Mouse (Mus musculus) hindbrain, embryonic 16.5 days (tissue): ENCODE results near the gene Gkap1. TPM values are rescaled to one million over a fixed set of nuclear protein-coding genes. Genes with fewer than 3 reads are reported as not detected.
A peak's percentile ranks its signal among the peaks of the same experiment; 100 is the strongest.

ENCODE experiments used
- ATAC-seq: fragments of 200-750 bp; cut with Nextera tagmentation; 2 replicates; pipeline ENCODE4 v1.8.0; 2017; ENCODE audit warnings: moderate TSS enrichment, moderate library complexity
- H3K27ac ChIP-seq: fragments of 300-500 bp; sonication (generic); 2 replicates; pipeline ENCODE4 v1.5.1; 2014; ENCODE audit warnings: low read depth, mild to moderate bottlenecking, control low read depth, low read length, moderate library complexity
- H3K27me3 ChIP-seq: fragments of 300-500 bp; sonication (generic); replicated peaks from 2 replicates; pipeline ENCODE4 v1.6.1; 2014; ENCODE audit warnings: low read length; ENCODE audit not compliant: control insufficient read depth, insufficient read depth
- H3K36me3 ChIP-seq: fragments of 300-500 bp; sonication (generic); 2 replicates; pipeline ENCODE4 v1.6.1; 2014; ENCODE audit warnings: mild to moderate bottlenecking, low read length, moderate library complexity, mixed read lengths; ENCODE audit not compliant: control insufficient read depth, insufficient read depth
- H3K4me1 ChIP-seq: fragments of 300-500 bp; sonication (generic); 2 replicates; pipeline ENCODE4 v1.6.1; 2014; ENCODE audit warnings: low read depth, low read length; ENCODE audit not compliant: control insufficient read depth, insufficient read depth
- H3K4me2 ChIP-seq: fragments of 300-500 bp; sonication (generic); 2 replicates; pipeline ENCODE4 v1.6.1; 2014; ENCODE audit warnings: mild to moderate bottlenecking, low read length, control low read depth, moderate library complexity
- H3K4me3 ChIP-seq: fragments of 300-500 bp; sonication (generic); 2 replicates; pipeline ENCODE4 v1.5.1; 2014; ENCODE audit warnings: mild to moderate bottlenecking, low read length, control low read depth, moderate library complexity
- H3K9ac ChIP-seq: fragments of 300-500 bp; sonication (generic); 2 replicates; pipeline ENCODE4 v1.6.1; 2014; ENCODE audit warnings: low read depth, mild to moderate bottlenecking, control low read depth, low read length, moderate library complexity
- H3K9me3 ChIP-seq: fragments of 300-500 bp; sonication (generic); 2 replicates; pipeline ENCODE4 v1.6.1; 2014; ENCODE audit warnings: mild to moderate bottlenecking, low read length, moderate library complexity; ENCODE audit not compliant: control insufficient read depth
- WGBS: fragments of 180-500 bp; shearing (Covaris S2); extraction: QIAGEN DNeasy Blood & Tissue Kit; methylation state at CpG from one replicate; pipeline ENCODE4 v1.1.7; 2014; 5-methylcytosine and 5-hydroxymethylcytosine counted together
- polyA plus RNA-seq: library from polyadenylated mRNA; unstranded; fragments of >200 nt; fragmentation: Nextera tagmentation; extraction: Ambion mirVana; gene quantifications from 2 replicates; pipeline ENCODE4 v1.2.1, GENCODE M21; 2015

Gkap1 gene
- polyA plus RNA-seq, 1 experiment from 2014 or later: 22.8 TPM

DNA sequence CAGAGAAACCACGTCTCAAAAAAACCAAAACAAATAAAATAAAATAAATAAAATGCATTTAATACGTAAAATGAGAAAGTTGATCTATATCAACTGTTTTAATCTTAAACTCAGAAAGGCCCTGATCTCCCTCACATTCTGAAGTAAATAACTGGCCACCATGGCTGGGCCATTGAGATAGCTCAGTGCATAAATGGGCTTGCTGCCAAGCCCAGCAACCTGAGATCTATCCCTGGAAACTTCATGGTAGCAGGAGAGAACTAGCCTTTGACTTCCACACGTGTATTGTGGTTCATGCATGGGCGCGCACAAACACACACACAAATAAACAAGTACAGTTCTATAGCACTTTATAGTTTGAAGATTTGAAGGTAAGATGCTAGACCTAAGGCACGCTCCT is 74.2 kb downstream of the Gkap1 start:
- H3K9me3 ChIP-seq: no peaks in the 10 kb centered on the region
- no peak overlapping the region for H3K4me3 ChIP-seq
- WGBS: 89% methylated on average over 6 of the region's 6 CpGs
- H3K27ac ChIP-seq: no peak overlapping the region
- H3K4me2 ChIP-seq: no peak overlapping the region
- H3K9ac ChIP-seq: no peak overlapping the region
- no peaks in the 10 kb centered on the region for H3K27me3 ChIP-seq
- no peak for ATAC-seq
- H3K36me3 ChIP-seq: no peaks in the 10 kb centered on the region
- no peaks in the 10 kb centered on the region for H3K4me1 ChIP-seq

DNA sequence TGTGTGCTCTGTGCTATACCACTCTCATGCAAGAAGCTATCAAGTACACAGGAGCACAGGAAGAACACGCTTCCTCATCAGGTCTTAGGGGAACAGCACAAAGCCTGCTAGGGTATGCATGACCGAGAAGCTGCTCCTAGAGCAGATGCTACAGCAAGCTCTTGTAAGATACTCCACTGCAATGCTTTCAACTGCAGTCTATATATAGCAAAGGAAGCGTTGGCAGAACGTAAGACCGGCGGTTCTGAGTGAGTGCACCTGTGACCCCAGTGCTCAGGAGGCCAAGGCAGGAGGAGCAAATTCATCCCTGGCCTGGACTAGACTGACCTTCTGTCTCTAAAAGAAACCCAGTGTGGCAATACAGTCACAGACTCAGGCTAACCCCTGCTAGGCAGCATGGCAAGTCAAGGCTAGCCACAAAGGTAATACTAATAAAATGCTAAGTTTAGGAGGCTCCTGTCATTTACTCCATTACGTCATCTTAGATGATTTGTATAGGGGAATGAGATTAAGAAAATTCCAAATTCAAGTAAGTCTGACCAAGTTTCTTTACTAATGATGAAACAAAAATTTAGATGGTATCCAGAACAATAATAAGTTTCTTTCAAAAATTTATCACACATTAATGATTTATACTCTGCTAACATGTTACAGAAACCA is 77.4 kb downstream of the Gkap1 start:
- Histone ChIP-seq H3K9me3 (no peaks in the 10 kb centered on the region), H3K9ac (no peak overlapping the region), H3K4me1 (no peaks in the 10 kb centered on the region), H3K4me2 (no peak overlapping the region), H3K4me3 (no peak overlapping the region), H3K27ac (no peak overlapping the region), H3K27me3 (no peaks in the 10 kb centered on the region), H3K36me3 (peaks cover 9% of the 10 kb centered on the region)
- WGBS: 95% methylated on average over 7 of the region's 7 CpGs
- ATAC-seq: no peak

DNA sequence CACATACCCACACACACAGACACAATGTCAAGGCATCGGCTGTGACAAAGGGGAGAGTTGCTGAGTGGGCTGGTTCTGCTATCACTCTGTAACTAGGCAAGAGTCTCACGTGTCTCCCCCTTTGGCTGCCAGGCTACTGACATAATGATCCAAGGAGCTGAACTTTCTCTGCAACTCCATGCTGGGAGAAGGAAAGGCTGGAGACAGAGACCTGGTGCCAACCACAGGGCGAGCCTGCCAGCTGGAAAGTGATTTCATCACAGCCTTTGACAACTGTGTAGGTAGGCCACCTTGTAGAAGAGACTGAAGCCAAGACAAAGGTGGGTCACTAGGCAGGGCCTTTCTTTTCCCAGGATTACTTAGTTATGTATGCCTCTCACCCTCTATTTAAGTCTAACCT is 78.3 kb downstream of the Gkap1 start:
- H3K4me2 ChIP-seq: no peak overlapping the region
- no peaks in the 10 kb centered on the region for H3K27me3 ChIP-seq
- peaks cover 12% of the 10 kb centered on the region for H3K36me3 ChIP-seq
- H3K9ac ChIP-seq: no peak overlapping the region
- ATAC-seq: no peak
- no peak overlapping the region for H3K27ac ChIP-seq
- H3K4me3 ChIP-seq: no peak overlapping the region
- H3K4me1 ChIP-seq: no peaks in the 10 kb centered on the region
- no peaks in the 10 kb centered on the region for H3K9me3 ChIP-seq
- 87% methylated on average over 3 of the region's 3 CpGs for WGBS

DNA sequence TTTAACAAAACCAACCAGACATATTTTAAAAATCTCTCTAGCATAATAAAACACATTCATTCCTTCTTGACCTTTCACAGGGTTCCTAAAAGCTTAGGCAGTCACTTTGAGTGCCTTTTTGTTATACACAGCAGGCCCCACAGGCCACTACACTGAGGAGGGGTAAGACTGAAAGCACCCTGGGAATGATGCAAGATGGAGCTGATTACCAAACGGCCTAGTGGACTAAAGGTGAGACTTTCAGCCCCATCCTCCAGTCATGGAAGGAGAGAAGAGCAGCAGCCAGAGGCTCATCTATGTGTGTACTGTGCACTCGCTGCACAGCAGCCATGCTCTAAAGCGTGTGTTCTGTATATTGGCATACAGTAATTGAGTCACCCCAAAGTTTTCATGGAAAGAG is 80.6 kb downstream of the Gkap1 start:
- WGBS: 85% methylated on average over 3 of the region's 3 CpGs
- H3K36me3 ChIP-seq: peaks cover 28% of the 10 kb centered on the region

DNA sequence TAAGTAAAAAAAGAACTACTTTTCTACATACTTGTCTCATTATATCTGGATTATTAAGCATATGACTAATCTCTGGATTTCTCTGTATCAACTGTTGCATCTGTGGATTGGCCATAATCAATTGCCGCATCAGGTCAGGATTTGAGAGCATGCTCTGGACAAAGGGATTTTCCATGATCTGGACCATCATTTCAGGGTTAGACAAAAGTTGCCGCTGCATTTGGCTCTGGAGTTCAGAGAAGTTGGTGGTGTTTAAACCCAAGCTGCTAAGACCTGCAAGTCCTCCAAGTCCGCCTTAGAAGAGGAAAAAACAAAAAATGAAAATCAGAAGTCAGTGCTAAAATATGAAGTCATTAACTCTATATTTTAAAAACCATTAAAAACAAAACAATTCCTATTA is 82.3 kb downstream of the Gkap1 start:
- H3K36me3 ChIP-seq: peaks cover 28% of the 10 kb centered on the region
- 95% methylated on average over 3 of the region's 3 CpGs for WGBS

More for the DNA sequence above, 80.6 kb downstream of the Gkap1 start:
- H3K27me3 ChIP-seq: no peaks in the 10 kb centered on the region
- no peaks in the 10 kb centered on the region for H3K9me3 ChIP-seq
- no peak overlapping the region for H3K4me3 ChIP-seq
- no peak overlapping the region for H3K9ac ChIP-seq
- H3K4me2 ChIP-seq: no peak overlapping the region
- no peak for ATAC-seq
- H3K4me1 ChIP-seq: no peaks in the 10 kb centered on the region
- H3K27ac ChIP-seq: no peak overlapping the region

DNA sequence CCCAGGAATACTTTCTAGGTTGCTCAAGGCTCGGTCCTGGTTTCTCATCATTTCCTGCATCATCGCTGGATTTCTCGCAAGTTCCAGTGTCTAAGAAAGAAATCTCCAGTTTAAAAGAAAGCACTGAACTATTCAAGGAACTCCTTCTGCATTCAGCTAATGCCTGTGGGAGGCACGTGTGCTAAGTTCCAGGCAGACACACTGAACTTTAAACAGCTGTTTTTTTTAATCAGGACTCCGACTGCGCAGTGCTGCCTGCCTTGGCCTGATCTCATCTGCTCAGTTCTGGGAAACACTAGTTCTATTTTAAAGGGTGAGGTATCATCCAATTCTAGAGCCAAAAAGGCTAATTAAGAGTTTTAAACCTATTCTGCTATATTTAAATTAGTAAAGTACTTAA is 83.4 kb downstream of the Gkap1 start:
- H3K4me3 ChIP-seq: no peak overlapping the region
- peaks cover 28% of the 10 kb centered on the region for H3K36me3 ChIP-seq
- no peak overlapping the region for H3K4me2 ChIP-seq
- no peaks in the 10 kb centered on the region for H3K4me1 ChIP-seq
- 92% methylated on average over 6 of the region's 6 CpGs for WGBS
- no peaks in the 10 kb centered on the region for H3K27me3 ChIP-seq
- no peaks in the 10 kb centered on the region for H3K9me3 ChIP-seq
- H3K27ac ChIP-seq: no peak overlapping the region
- no peak for ATAC-seq
- H3K9ac ChIP-seq: no peak overlapping the region

More for the DNA sequence above, 82.3 kb downstream of the Gkap1 start:
- H3K4me3 ChIP-seq: no peak overlapping the region
- H3K9me3 ChIP-seq: no peaks in the 10 kb centered on the region
- H3K27ac ChIP-seq: no peak overlapping the region
- no peak overlapping the region for H3K9ac ChIP-seq
- ATAC-seq: no peak
- H3K4me1 ChIP-seq: no peaks in the 10 kb centered on the region
- no peaks in the 10 kb centered on the region for H3K27me3 ChIP-seq
- H3K4me2 ChIP-seq: no peak overlapping the region

DNA sequence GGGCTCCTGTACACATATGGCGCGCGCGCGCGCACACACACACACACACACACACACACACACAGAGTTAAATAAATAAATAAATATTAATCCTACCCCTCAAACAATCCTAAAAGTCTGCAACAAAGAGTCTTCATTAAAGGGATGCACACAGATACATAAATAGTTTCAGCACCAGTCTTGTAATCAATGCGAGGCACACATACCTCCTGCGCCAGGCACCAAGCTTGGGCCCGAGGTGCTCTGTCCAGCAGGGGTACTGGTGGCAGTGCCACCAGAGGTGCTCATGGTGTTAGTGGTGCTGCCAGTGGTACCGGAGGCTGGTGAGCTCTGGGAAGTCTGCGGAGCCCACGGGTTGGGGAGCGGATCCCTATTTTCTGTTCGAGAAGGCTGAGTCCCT is 84.0 kb downstream of the Gkap1 start:
- Histone ChIP-seq H3K9ac (no peak overlapping the region), H3K27ac (no peak overlapping the region), H3K4me3 (no peak overlapping the region), H3K36me3 (peaks cover 28% of the 10 kb centered on the region), H3K9me3 (no peaks in the 10 kb centered on the region), H3K4me2 (no peak overlapping the region), H3K27me3 (no peaks in the 10 kb centered on the region), H3K4me1 (no peaks in the 10 kb centered on the region)
- 98% methylated on average over 14 of the region's 14 CpGs for WGBS
- no peak for ATAC-seq

DNA sequence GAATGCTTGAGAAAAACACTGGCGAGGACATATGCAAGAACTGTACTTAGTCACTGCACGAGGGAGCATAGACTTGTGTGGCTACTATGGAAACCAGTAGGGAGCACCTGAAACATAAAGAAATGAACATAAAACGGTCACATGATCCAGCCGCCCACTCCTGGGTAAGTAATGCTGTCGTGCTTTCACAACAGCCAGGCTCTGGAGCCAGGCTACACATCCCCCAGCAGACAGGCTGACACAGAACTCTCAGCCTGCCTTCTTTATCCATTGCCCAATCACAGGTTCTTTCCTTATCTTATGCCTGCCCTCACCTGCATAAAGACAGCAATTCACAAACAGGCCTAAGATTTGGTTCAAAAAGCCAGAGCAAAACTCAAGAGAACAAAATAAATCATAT is 86.0 kb downstream of the Gkap1 start:
- Histone ChIP-seq H3K4me1 (no peaks in the 10 kb centered on the region), H3K4me2 (no peak overlapping the region), H3K27me3 (no peaks in the 10 kb centered on the region), H3K36me3 (peaks cover 22% of the 10 kb centered on the region), H3K9me3 (no peaks in the 10 kb centered on the region), H3K27ac (no peak overlapping the region), H3K9ac (no peak overlapping the region), H3K4me3 (no peak overlapping the region)
- WGBS: 78% methylated on average over 5 of the region's 5 CpGs
- ATAC-seq: no peak

DNA sequence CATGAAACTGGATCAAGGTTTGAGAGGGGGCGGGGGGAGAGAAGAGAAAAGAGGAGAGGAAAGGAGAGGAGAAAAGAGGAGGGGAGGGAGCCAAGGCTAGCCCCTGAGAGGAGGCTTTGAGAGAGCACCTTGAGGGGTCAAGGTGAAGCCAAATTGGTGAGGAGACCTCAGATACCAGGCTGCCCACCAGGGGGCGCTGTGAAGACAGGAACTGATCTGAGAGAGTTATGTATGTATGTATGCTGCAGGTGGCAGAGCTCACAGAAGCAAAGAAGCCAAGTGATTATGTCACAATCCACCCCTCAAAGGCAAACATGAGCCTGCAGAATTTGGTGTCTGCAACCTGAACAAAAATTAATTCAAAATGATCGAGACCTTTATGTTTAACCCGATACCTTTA is 87.1 kb downstream of the Gkap1 start:
- 0 out of 2 replicates have a peak, but pooled peaks have one; percentile 70 for ATAC-seq
- Histone ChIP-seq H3K9ac (no peak overlapping the region), H3K27ac (no peak overlapping the region), H3K4me1 (no peaks in the 10 kb centered on the region), H3K4me2 (no peak overlapping the region), H3K9me3 (no peaks in the 10 kb centered on the region), H3K36me3 (peaks cover 22% of the 10 kb centered on the region), H3K27me3 (no peaks in the 10 kb centered on the region), H3K4me3 (no peak overlapping the region)
- 63% methylated on average over 4 of the region's 4 CpGs for WGBS

DNA sequence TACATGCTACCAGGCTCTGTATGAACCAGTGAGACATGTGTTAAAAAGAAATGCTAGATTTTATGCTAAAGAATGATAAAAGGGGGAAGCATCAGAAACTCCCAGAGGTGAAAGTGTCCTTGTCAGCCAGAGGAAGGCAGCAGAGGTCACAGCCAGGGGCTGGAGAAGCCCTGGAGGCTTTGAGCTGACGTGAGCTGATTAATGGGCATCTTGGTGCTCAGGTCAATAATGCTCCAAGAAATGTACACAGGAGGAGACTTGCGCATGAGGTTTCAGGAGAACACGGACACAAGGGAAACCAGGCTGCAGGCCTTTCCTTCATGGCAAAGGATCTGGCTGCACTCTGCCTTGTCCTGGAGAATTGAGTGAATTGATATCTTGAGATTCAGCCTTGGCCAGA is 87.7 kb downstream of the Gkap1 start:
- H3K36me3 ChIP-seq: peaks cover 18% of the 10 kb centered on the region
- H3K4me2 ChIP-seq: no peak overlapping the region
- H3K4me3 ChIP-seq: no peak overlapping the region
- WGBS: 84% methylated on average over 3 of the region's 3 CpGs
- no peak overlapping the region for H3K27ac ChIP-seq
- no peaks in the 10 kb centered on the region for H3K9me3 ChIP-seq
- no peak for ATAC-seq
- no peaks in the 10 kb centered on the region for H3K27me3 ChIP-seq
- H3K4me1 ChIP-seq: no peaks in the 10 kb centered on the region
- H3K9ac ChIP-seq: no peak overlapping the region
